Mouse (Mus musculus) bone marrow, adult 2 months (tissue): Measurements from ENCODE around the gene Mpig6b. TPM values are rescaled to one million over a fixed set of nuclear protein-coding genes. Genes with fewer than 3 reads are reported as not detected.

Experiments used
- H3K27ac ChIP-seq: fragments of 200-500 bp; 2 replicates; pipeline ENCODE4 v1.5.1; 2012; ENCODE audit warnings: low read depth, mild to moderate bottlenecking, control low read depth, inconsistent platforms, low read length; ENCODE audit not compliant: control insufficient read depth, poor library complexity, insufficient read depth
- H3K4me1 ChIP-seq: fragments of 200-500 bp; 2 replicates; pipeline ENCODE4 v1.6.1; 2011; ENCODE audit warnings: low read length; ENCODE audit not compliant: control insufficient read depth, insufficient read depth
- H3K4me3 ChIP-seq: fragments of 200-500 bp; replicated peaks from 2 replicates; pipeline ENCODE3; 2011; ENCODE audit warnings: mild to moderate bottlenecking, low read depth, low read length, control low read depth; ENCODE audit not compliant: control insufficient read depth
- CTCF ChIP-seq: fragments of 200-500 bp; IDR thresholded peaks from 2 replicates; pipeline ENCODE4 v1.5.1; 2011; ENCODE audit warnings: low read length, control low read depth; ENCODE audit not compliant: control insufficient read depth, insufficient read depth
- POLR2A ChIP-seq: fragments of 200-500 bp; IDR thresholded peaks from 2 replicates; pipeline ENCODE4 v1.6.1; 2011; ENCODE audit warnings: low read depth, mild to moderate bottlenecking, control low read depth, low read length, borderline replicate concordance; ENCODE audit not compliant: control insufficient read depth
- WGBS: fragments of 180-500 bp; shearing (Covaris S2); methylation state at CpG from one replicate; pipeline ENCODE4 v1.1.7; 2018; 5-methylcytosine and 5-hydroxymethylcytosine counted together
- polyA plus RNA-seq: library from polyadenylated mRNA; stranded (reverse); fragments of >200 nt; gene quantifications from 2 replicates; pipeline ENCODE4 v1.2.4, GENCODE M21; 2011; ENCODE audit warnings: low replicate concordance; ENCODE audit not compliant: missing spikeins, insufficient read depth, insufficient read length

Gene Mpig6b
- polyA plus RNA-seq, 1 experiment = 35.6 TPM

- WGBS = 79% methylated on average over 9 of the region's 9 CpGs
- Histone ChIP-seq H3K27ac (no peak overlapping the region), H3K4me1 (no peaks in the 10 kb centered on the region), H3K4me3 (no peak overlapping the region)
- TF ChIP-seq CTCF (no peak), POLR2A (no peak)
Measured at GRCm38 (mm10) chr17:35071454-35071853, 5.5 kb upstream of the Mpig6b start.

- no peak overlapping the region for H3K4me3 ChIP-seq
- WGBS = 35% methylated on average over 6 of the region's 6 CpGs
- H3K27ac ChIP-seq = no peak overlapping the region
- H3K4me1 ChIP-seq = no peaks in the 10 kb centered on the region
- TF ChIP-seq POLR2A (no peak), CTCF (no peak)
Measured at GRCm38 (mm10) chr17:35070556-35071229, 4.7 kb upstream of the Mpig6b start.

- no peak overlapping the region for H3K27ac ChIP-seq
- H3K4me1 ChIP-seq = no peaks in the 10 kb centered on the region; the same call in 1 of the 2 replicates
- TF ChIP-seq CTCF (no peak), POLR2A (no peak)
- H3K4me3 ChIP-seq = no peak overlapping the region
- WGBS = 70% methylated on average over 17 of the region's 17 CpGs
Measured at GRCm38 (mm10) chr17:35068213-35068914, 2.4 kb upstream of the Mpig6b start.

GRCm38 (mm10) chr17:35064951-35065947 lies 735 bp downstream of the Mpig6b start, which contains the start of gene Ly6g6c:
Gene Ly6g6c (plus strand): TSS chr17:35065388.
- WGBS = 2% methylated on average over 48 of the region's 48 CpGs
- Histone ChIP-seq H3K4me1 (no peaks in the 10 kb centered on the region; the same call in 1 of the 2 replicates), H3K27ac (no peak within 1 kb of the TSS), H3K4me3 (peak within 1 kb of the TSS; percentile 35)
- TF ChIP-seq CTCF (no peak), POLR2A (0 out of 2 replicates have a peak, but pooled peaks have one; percentile 14)

GRCm38 (mm10) chr17:35064378-35064877 lies 1.6 kb downstream of the Mpig6b start:
- no peaks in the 10 kb centered on the region; the same call in 1 of the 2 replicates for H3K4me1 ChIP-seq
- no peak overlapping the region for H3K4me3 ChIP-seq
- TF ChIP-seq CTCF (no peak), POLR2A (no peak)
- H3K27ac ChIP-seq = no peak overlapping the region
- 52% methylated on average over 10 of the region's 10 CpGs for WGBS

- Histone ChIP-seq H3K4me3 (no peak overlapping the region), H3K27ac (no peak overlapping the region), H3K4me1 (no peaks in the 10 kb centered on the region; the same call in 1 of the 2 replicates)
- TF ChIP-seq POLR2A (no peak), CTCF (no peak)
- 77% methylated on average over 3 of the region's 3 CpGs for WGBS
Measured at GRCm38 (mm10) chr17:35063466-35063865, 2.5 kb downstream of the Mpig6b start.

GRCm38 (mm10) chr17:35061299-35061698 lies 4.7 kb downstream of the Mpig6b start:
- H3K27ac ChIP-seq = no peak overlapping the region
- TF ChIP-seq CTCF = no peak
- no peak for TF ChIP-seq POLR2A
- WGBS = 84% methylated on average over 8 of the region's 8 CpGs
- H3K4me3 ChIP-seq = no peak overlapping the region
- H3K4me1 ChIP-seq = no peaks in the 10 kb centered on the region; the same call in 1 of the 2 replicates
